Comparison of ENCODE assay signal across 18 mouse cellular contexts in genomic region chr5:121909226-121909985, GRCm38 (mm10).
DNase-seq lines count a peak whose midpoint lies in the region; ATAC-seq and TF ChIP-seq lines count a peak whose summit lies in the region.
"Had no signal": no experiment of that assay in that cellular context is flagged by ENCODE, and none has a peak within 500 bp of the region (broad histone marks: within the 10 kb centered on the region; RNA-seq: fewer than 3 reads in every experiment).

No protein-coding gene starts in this region.

- H3K36me3 ChIP-seq in kidney, embryonic 15.5 days, result no peaks in the 10 kb centered on the region
- H3K36me3 ChIP-seq in midbrain, postnatal 0 days (ENCODE audit: insufficient read depth, low read length), result no peaks in the 10 kb centered on the region
- H3K36me3 ChIP-seq: heart, embryonic 15.5 days; limb, embryonic 13.5 days had no signal

- TF ChIP-seq CTCF in midbrain, postnatal 0 days (IDR thresholded peaks at IDR 0.05), result no peak

- H3K27ac ChIP-seq in kidney, embryonic 15.5 days, result no peak overlapping the region
- H3K27ac ChIP-seq in midbrain, postnatal 0 days (ENCODE audit: low read depth, low read length), result no peak overlapping the region
- H3K27ac ChIP-seq: heart, adult 2 months; heart, embryonic 15.5 days; limb, embryonic 13.5 days; liver, embryonic 14.5 days had no signal

- H3K27me3 ChIP-seq in kidney, embryonic 15.5 days, result no peaks in the 10 kb centered on the region
- H3K27me3 ChIP-seq in midbrain, postnatal 0 days (ENCODE audit: insufficient read depth, low read length), result no peaks in the 10 kb centered on the region
- H3K27me3 ChIP-seq: heart, embryonic 15.5 days had no signal

- H3K9ac ChIP-seq in kidney, embryonic 15.5 days, result 0 out of 2 replicates have a peak overlapping the region, but pooled peaks have one; percentile 14
- no peak overlapping the region for H3K9ac ChIP-seq in midbrain, postnatal 0 days (replicated peaks; ENCODE audit: low read length, poor library complexity, severe bottlenecking)
- H3K9ac ChIP-seq: heart, embryonic 15.5 days; limb, embryonic 13.5 days; liver, embryonic 14.5 days had no signal

- WGBS in kidney, embryonic 15.5 days, result 74% methylated on average over 21 of the region's 21 CpGs
- 78% methylated on average over 21 of the region's 21 CpGs for WGBS in midbrain, postnatal 0 days

- no peaks in the 10 kb centered on the region for H3K9me3 ChIP-seq in kidney, embryonic 15.5 days (replicated peaks)
- H3K9me3 ChIP-seq in midbrain, postnatal 0 days (ENCODE audit: low read length), result no peaks in the 10 kb centered on the region
- H3K9me3 ChIP-seq: heart, embryonic 15.5 days; limb, embryonic 13.5 days had no signal

- H3K4me3 ChIP-seq in kidney, embryonic 15.5 days (replicated peaks), result no peak overlapping the region
- H3K4me3 ChIP-seq in midbrain, postnatal 0 days (ENCODE audit: low read depth, low read length), result no peak overlapping the region
- H3K4me3 ChIP-seq: heart, adult 2 months; heart, embryonic 15.5 days; limb, embryonic 13.5 days had no signal

- ATAC-seq in kidney, embryonic 15.5 days (replicated peaks; ENCODE audit: low FRiP score), result no peak
- ATAC-seq in midbrain, postnatal 0 days (ENCODE audit: low FRiP score), result no peak
- ATAC-seq: forebrain, embryonic 16.5 days had no signal

- H3K4me1 ChIP-seq in kidney, embryonic 15.5 days, result peaks cover 15% of the 10 kb centered on the region
- no peaks in the 10 kb centered on the region for H3K4me1 ChIP-seq in midbrain, postnatal 0 days (ENCODE audit: insufficient read depth, low read length)

- H3K4me2 ChIP-seq in kidney, embryonic 15.5 days, result no peak overlapping the region
- no peak overlapping the region for H3K4me2 ChIP-seq in midbrain, postnatal 0 days (ENCODE audit: low read depth, low read length, poor library complexity, severe bottlenecking)
- H3K4me2 ChIP-seq: heart, embryonic 15.5 days; limb, embryonic 13.5 days had no signal

- peak; percentile 32 for DNase-seq in adrenal gland, postnatal 14 days
- no peak for DNase-seq in adrenal gland, postnatal 4 days (ENCODE audit: low spot score in 2 of 2)
- DNase-seq in kidney, postnatal 14 days, result no peak
- DNase-seq in brain, adult 2 months (ENCODE audit: low read depth, low spot score), result peak; percentile 59
- peak; percentile 59 for DNase-seq in midbrain, postnatal 0 days (ENCODE audit: low spot score)
- DNase-seq in thymus, postnatal 25 days, result no peak
- no peak for DNase-seq in heart, adult 11 months
- DNase-seq: cerebellum, adult 18-20 months; cerebellum, postnatal 36 days; heart, adult 2 months; kidney, adult 11 months; kidney, postnatal 10 days; right cerebral cortex, postnatal 25 days had no signal

Comparison
In these comparisons a context has a peak if more than half of its experiments do, and no peak if none do; other contexts are left out.
1. DNase-seq: peak in adrenal gland, postnatal 14 days (single experiment), brain, adult 2 months (single experiment) and midbrain, postnatal 0 days (single experiment); none in adrenal gland, postnatal 4 days (0 of 2), kidney, postnatal 14 days (single experiment), thymus, postnatal 25 days (single experiment) and heart, adult 11 months (single experiment).